Mouse (Mus musculus): ENCODE results near the gene Pcp2. TPM values are rescaled to one million over a fixed set of nuclear protein-coding genes. Genes with fewer than 3 reads are reported as not detected.

Pcp2 gene
- polyA plus RNA-seq, 1 experiment: not detected

GRCm38 (mm10) chr8:3656725-3657381, 31.5 kb upstream of the Pcp2 start:
- TF ChIP-seq POLR2A (IDR thresholded peaks at IDR 0.05; ENCODE audit: low read depth, low read length) (no peak), CTCF (IDR thresholded peaks at IDR 0.05; ENCODE audit: extremely low read depth, insufficient read depth, insufficient read length, insufficient replicate concordance) (no peak)
- 32% methylated on average over 7 of the region's 7 CpGs for WGBS
- H3K27me3 ChIP-seq (ENCODE audit: control insufficient read depth, insufficient read depth, low read length): no peaks in the 10 kb centered on the region
- peaks cover 4% of the 10 kb centered on the region for H3K4me1 ChIP-seq (ENCODE audit: control insufficient read depth, insufficient read depth, insufficient read length)
- H3K36me3 ChIP-seq (ENCODE audit: control insufficient read depth, insufficient read depth, low read length): no peaks in the 10 kb centered on the region
- no peak overlapping the region for H3K27ac ChIP-seq (ENCODE audit: insufficient read depth, low read length)
- no peak for DNase-seq (ENCODE audit: low read depth in 1 of 2, low spot score in 2 of 2)
- H3K4me3 ChIP-seq (ENCODE audit: extremely low read depth, insufficient read depth, insufficient read length): no peak overlapping the region

- 82% methylated on average over 3 of the region's 3 CpGs for WGBS
- Histone ChIP-seq H3K27me3 (ENCODE audit: control insufficient read depth, insufficient read depth, low read length) (no peaks in the 10 kb centered on the region), H3K4me1 (ENCODE audit: control insufficient read depth, insufficient read depth, insufficient read length) (peaks cover under 1% of the 10 kb centered on the region), H3K36me3 (ENCODE audit: control insufficient read depth, insufficient read depth, low read length) (no peaks in the 10 kb centered on the region), H3K27ac (ENCODE audit: insufficient read depth, low read length) (no peak within 1 kb of the TSS), H3K4me3 (ENCODE audit: extremely low read depth, insufficient read depth, insufficient read length) (no peak within 1 kb of the TSS)
- no peak for DNase-seq (ENCODE audit: low read depth in 1 of 2, low spot score in 2 of 2)
- TF ChIP-seq POLR2A (IDR thresholded peaks at IDR 0.05; ENCODE audit: low read depth, low read length) (no peak), CTCF (IDR thresholded peaks at IDR 0.05; ENCODE audit: extremely low read depth, insufficient read depth, insufficient read length, insufficient replicate concordance) (no peak)
Observed at GRCm38 (mm10) chr8:3655526-3655925, 30.2 kb upstream of the Pcp2 start, which contains the start of gene Retn. TSS of gene Retn (plus strand) at chr8:3655770.

GRCm38 (mm10) chr8:3654726-3655508, 29.6 kb upstream of the Pcp2 start:
- no peaks in the 10 kb centered on the region; the same call in none of the 2 replicates for H3K4me1 ChIP-seq (ENCODE audit: control insufficient read depth, insufficient read depth, insufficient read length)
- H3K27me3 ChIP-seq (ENCODE audit: control insufficient read depth, insufficient read depth, low read length): no peaks in the 10 kb centered on the region
- DNase-seq (ENCODE audit: low read depth in 1 of 2, low spot score in 2 of 2): no peak
- no peak overlapping the region for H3K27ac ChIP-seq (ENCODE audit: insufficient read depth, low read length)
- TF ChIP-seq CTCF (IDR thresholded peaks at IDR 0.05; ENCODE audit: extremely low read depth, insufficient read depth, insufficient read length, insufficient replicate concordance) (no peak), POLR2A (IDR thresholded peaks at IDR 0.05; ENCODE audit: low read depth, low read length) (no peak)
- WGBS: 86% methylated on average over 11 of the region's 11 CpGs
- no peaks in the 10 kb centered on the region for H3K36me3 ChIP-seq (ENCODE audit: control insufficient read depth, insufficient read depth, low read length)
- no peak overlapping the region for H3K4me3 ChIP-seq (ENCODE audit: extremely low read depth, insufficient read depth, insufficient read length)

GRCm38 (mm10) chr8:3652845-3653244, 27.5 kb upstream of the Pcp2 start:
- no peaks in the 10 kb centered on the region for H3K36me3 ChIP-seq (ENCODE audit: control insufficient read depth, insufficient read depth, low read length)
- no peaks in the 10 kb centered on the region for H3K27me3 ChIP-seq (ENCODE audit: control insufficient read depth, insufficient read depth, low read length)
- DNase-seq (ENCODE audit: low read depth in 1 of 2, low spot score in 2 of 2): no peak
- no peak overlapping the region for H3K27ac ChIP-seq (ENCODE audit: insufficient read depth, low read length)
- no peak for TF ChIP-seq CTCF (IDR thresholded peaks at IDR 0.05; ENCODE audit: extremely low read depth, insufficient read depth, insufficient read length, insufficient replicate concordance)
- WGBS: 32% methylated on average over 3 of the region's 3 CpGs
- no peaks in the 10 kb centered on the region for H3K4me1 ChIP-seq (ENCODE audit: control insufficient read depth, insufficient read depth, insufficient read length)
- no peak overlapping the region for H3K4me3 ChIP-seq (ENCODE audit: extremely low read depth, insufficient read depth, insufficient read length)

GRCm38 (mm10) chr8:3648990-3649389, 23.6 kb upstream of the Pcp2 start:
- no peaks in the 10 kb centered on the region for H3K36me3 ChIP-seq (ENCODE audit: control insufficient read depth, insufficient read depth, low read length)
- no peak overlapping the region for H3K27ac ChIP-seq (ENCODE audit: insufficient read depth, low read length)
- H3K4me3 ChIP-seq (ENCODE audit: extremely low read depth, insufficient read depth, insufficient read length): no peak overlapping the region
- 70% methylated on average over 1 of the region's 1 CpGs for WGBS
- DNase-seq (ENCODE audit: low read depth in 1 of 2, low spot score in 2 of 2): no peak
- TF ChIP-seq CTCF (IDR thresholded peaks at IDR 0.05; ENCODE audit: extremely low read depth, insufficient read depth, insufficient read length, insufficient replicate concordance) (no peak), POLR2A (IDR thresholded peaks at IDR 0.05; ENCODE audit: low read depth, low read length) (no peak)
- H3K4me1 ChIP-seq (ENCODE audit: control insufficient read depth, insufficient read depth, insufficient read length): no peaks in the 10 kb centered on the region
- H3K27me3 ChIP-seq (ENCODE audit: control insufficient read depth, insufficient read depth, low read length): no peaks in the 10 kb centered on the region

- Histone ChIP-seq H3K27ac (ENCODE audit: insufficient read depth, low read length) (no peak overlapping the region), H3K4me3 (ENCODE audit: extremely low read depth, insufficient read depth, insufficient read length) (no peak overlapping the region), H3K27me3 (ENCODE audit: control insufficient read depth, insufficient read depth, low read length) (no peaks in the 10 kb centered on the region), H3K36me3 (ENCODE audit: control insufficient read depth, insufficient read depth, low read length) (no peaks in the 10 kb centered on the region), H3K4me1 (ENCODE audit: control insufficient read depth, insufficient read depth, insufficient read length) (no peaks in the 10 kb centered on the region)
- TF ChIP-seq POLR2A (IDR thresholded peaks at IDR 0.05; ENCODE audit: low read depth, low read length): no peak
- no peak for TF ChIP-seq CTCF (IDR thresholded peaks at IDR 0.05; ENCODE audit: extremely low read depth, insufficient read depth, insufficient read length, insufficient replicate concordance)
- WGBS: 64% methylated on average over 2 of the region's 2 CpGs
- no peak for DNase-seq (ENCODE audit: low read depth in 1 of 2, low spot score in 2 of 2)
Observed at GRCm38 (mm10) chr8:3648268-3648667, 22.9 kb upstream of the Pcp2 start.

- Histone ChIP-seq H3K4me3 (ENCODE audit: extremely low read depth, insufficient read depth, insufficient read length) (no peak overlapping the region), H3K27me3 (ENCODE audit: control insufficient read depth, insufficient read depth, low read length) (no peaks in the 10 kb centered on the region), H3K4me1 (ENCODE audit: control insufficient read depth, insufficient read depth, insufficient read length) (no peaks in the 10 kb centered on the region), H3K27ac (ENCODE audit: insufficient read depth, low read length) (no peak overlapping the region), H3K36me3 (ENCODE audit: control insufficient read depth, insufficient read depth, low read length) (peaks cover 2% of the 10 kb centered on the region)
- DNase-seq (ENCODE audit: low read depth in 1 of 2, low spot score in 2 of 2): no peak
- WGBS: 82% methylated on average over 4 of the region's 4 CpGs
- no peak for TF ChIP-seq POLR2A (IDR thresholded peaks at IDR 0.05; ENCODE audit: low read depth, low read length)
- TF ChIP-seq CTCF (IDR thresholded peaks at IDR 0.05; ENCODE audit: extremely low read depth, insufficient read depth, insufficient read length, insufficient replicate concordance): no peak
Observed at GRCm38 (mm10) chr8:3647561-3647960, 22.2 kb upstream of the Pcp2 start.
